Mouse (Mus musculus): Measurements from ENCODE around the gene Akirin1. TPM values are rescaled to one million over a fixed set of nuclear protein-coding genes. Genes with fewer than 3 reads are reported as not detected.

The Akirin1 gene
- polyA plus RNA-seq, 1 experiment from 2014 or later: 37.8 TPM

DNA sequence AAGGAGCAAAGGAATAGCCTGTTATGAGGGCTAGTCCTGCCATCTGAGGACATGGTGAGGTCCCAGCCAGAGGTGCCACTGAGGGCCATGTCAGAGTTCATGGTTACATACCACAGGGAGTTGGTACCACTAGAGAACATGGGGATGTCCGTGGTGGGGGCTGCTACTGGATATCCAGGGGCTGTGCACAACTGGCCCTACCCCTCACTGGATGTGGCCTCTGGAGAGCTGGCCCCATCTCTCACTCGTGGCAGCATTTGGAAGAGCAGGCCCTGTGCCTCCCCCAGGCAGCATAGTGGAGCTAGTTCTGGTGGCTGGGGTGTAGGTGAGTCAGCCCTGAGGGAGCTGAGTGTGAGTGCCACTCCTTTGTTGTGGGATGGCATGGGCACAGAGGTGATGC is 17.2 kb downstream of the Akirin1 start:
- Histone ChIP-seq H3K36me3 (ENCODE audit: control insufficient read depth, insufficient read depth, low read length) (peaks cover 7% of the 10 kb centered on the region; the same call in 1 of the 2 replicates), H3K9me3 (ENCODE audit: control insufficient read depth, low read length) (no peaks in the 10 kb centered on the region), H3K4me3 (ENCODE audit: low read length) (no peak overlapping the region), H3K4me1 (replicated peaks; ENCODE audit: control insufficient read depth, insufficient read depth, low read length) (no peaks in the 10 kb centered on the region), H3K27me3 (ENCODE audit: control insufficient read depth, insufficient read depth, low read depth, low read length) (no peaks in the 10 kb centered on the region), H3K9ac (ENCODE audit: low read length) (no peak overlapping the region), H3K27ac (ENCODE audit: low read length) (no peak overlapping the region), H3K4me2 (ENCODE audit: low read depth, low read length) (no peak overlapping the region)
- WGBS: 88% methylated on average over 2 of the region's 2 CpGs
- no peak for ATAC-seq (ENCODE audit: low read depth)

- no peaks in the 10 kb centered on the region for H3K9me3 ChIP-seq (ENCODE audit: control insufficient read depth, low read length)
- H3K27ac ChIP-seq (ENCODE audit: low read length): no peak overlapping the region
- H3K9ac ChIP-seq (ENCODE audit: low read length): no peak overlapping the region
- no peak for ATAC-seq (ENCODE audit: low read depth)
- 88% methylated on average over 4 of the region's 4 CpGs for WGBS
- H3K36me3 ChIP-seq (ENCODE audit: control insufficient read depth, insufficient read depth, low read length): peaks cover 7% of the 10 kb centered on the region; the same call in 1 of the 2 replicates
- H3K27me3 ChIP-seq (ENCODE audit: control insufficient read depth, insufficient read depth, low read depth, low read length): no peaks in the 10 kb centered on the region
- H3K4me3 ChIP-seq (ENCODE audit: low read length): no peak overlapping the region
- no peak overlapping the region for H3K4me2 ChIP-seq (ENCODE audit: low read depth, low read length)
- H3K4me1 ChIP-seq (replicated peaks; ENCODE audit: control insufficient read depth, insufficient read depth, low read length): no peaks in the 10 kb centered on the region
Measured at GRCm38 (mm10) chr4:123732163-123732910, 17.8 kb downstream of the Akirin1 start.

DNA sequence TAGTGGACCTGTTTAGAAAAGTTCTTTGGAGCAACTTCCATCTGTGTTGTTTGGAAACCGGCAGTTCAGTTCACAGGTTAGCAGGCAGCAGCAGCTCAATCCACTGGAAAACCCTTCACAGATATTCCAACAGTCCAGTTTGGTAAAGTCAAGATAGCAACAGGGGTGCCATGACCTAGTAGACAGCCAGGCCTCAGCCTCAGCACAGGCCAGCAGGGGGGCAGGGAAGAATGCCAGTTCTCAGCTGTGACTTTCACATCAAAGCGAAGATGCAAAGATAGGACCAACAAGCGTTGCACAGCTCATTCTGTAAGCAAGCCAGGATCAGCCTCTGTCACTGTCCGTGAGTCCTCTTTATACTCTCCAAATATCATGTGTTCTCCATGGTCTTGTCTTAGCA is 28.4 kb downstream of the Akirin1 start:
- no peak for ATAC-seq (ENCODE audit: low read depth)
- Histone ChIP-seq H3K4me2 (ENCODE audit: low read depth, low read length) (no peak overlapping the region), H3K27me3 (ENCODE audit: control insufficient read depth, insufficient read depth, low read depth, low read length) (no peaks in the 10 kb centered on the region), H3K4me1 (replicated peaks; ENCODE audit: control insufficient read depth, insufficient read depth, low read length) (peaks cover 5% of the 10 kb centered on the region), H3K36me3 (ENCODE audit: control insufficient read depth, insufficient read depth, low read length) (no peaks in the 10 kb centered on the region), H3K27ac (ENCODE audit: low read length) (no peak overlapping the region), H3K4me3 (ENCODE audit: low read length) (no peak overlapping the region), H3K9ac (ENCODE audit: low read length) (no peak overlapping the region), H3K9me3 (ENCODE audit: control insufficient read depth, low read length) (no peaks in the 10 kb centered on the region)
- WGBS: 79% methylated on average over 4 of the region's 4 CpGs

DNA sequence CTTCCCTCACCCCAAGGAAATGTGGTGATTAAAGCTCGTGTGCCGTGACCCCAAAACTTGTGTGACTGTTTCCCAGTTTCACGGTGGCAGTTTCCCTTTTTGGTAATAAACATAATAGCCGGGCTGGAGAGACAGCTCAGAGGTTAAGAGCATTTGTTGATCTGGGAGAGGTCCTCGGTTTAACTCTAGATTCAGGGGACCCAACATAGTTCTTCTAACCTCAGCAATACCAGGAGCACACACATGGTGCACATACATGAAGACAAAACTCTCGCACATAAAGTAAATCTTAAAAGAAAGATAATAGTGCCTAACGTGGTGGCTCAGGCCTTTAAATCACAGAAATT is 31.7 kb downstream of the Akirin1 start:
- peak; percentile 39; the same call in 1 of the 2 replicates for ATAC-seq (ENCODE audit: low read depth)
- 19% methylated on average over 7 of the region's 7 CpGs for WGBS
- H3K36me3 ChIP-seq (ENCODE audit: control insufficient read depth, insufficient read depth, low read length): 0 out of 2 replicates have a peak, but pooled peaks cover 2% of the 10 kb centered on the region
- H3K4me1 ChIP-seq (replicated peaks; ENCODE audit: control insufficient read depth, insufficient read depth, low read length): peaks cover 5% of the 10 kb centered on the region
- H3K27me3 ChIP-seq (ENCODE audit: control insufficient read depth, insufficient read depth, low read depth, low read length): no peaks in the 10 kb centered on the region
- no peaks in the 10 kb centered on the region for H3K9me3 ChIP-seq (ENCODE audit: control insufficient read depth, low read length)
- H3K4me3 ChIP-seq (ENCODE audit: low read length): peak overlapping the region; percentile 89
- peak overlapping the region; percentile 71 for H3K4me2 ChIP-seq (ENCODE audit: low read depth, low read length)
- peak overlapping the region; percentile 69 for H3K9ac ChIP-seq (ENCODE audit: low read length)
- peak overlapping the region; percentile 74 for H3K27ac ChIP-seq (ENCODE audit: low read length)

GRCm38 (mm10) chr4:123717574-123718433 is 32.3 kb downstream of the Akirin1 start, which contains the start of gene Ndufs5:
Gene Ndufs5, minus strand, starts transcription at chr4:123718202.
- WGBS: under 1% methylated on average over 40 of the region's 40 CpGs
- Histone ChIP-seq H3K9ac (ENCODE audit: low read length) (peak within 1 kb of the TSS; percentile 92), H3K27ac (ENCODE audit: low read length) (peak within 1 kb of the TSS; percentile 74), H3K4me3 (ENCODE audit: low read length) (peak within 1 kb of the TSS; percentile 89), H3K4me1 (replicated peaks; ENCODE audit: control insufficient read depth, insufficient read depth, low read length) (peaks cover 5% of the 10 kb centered on the region), H3K4me2 (ENCODE audit: low read depth, low read length) (peak within 1 kb of the TSS; percentile 75), H3K27me3 (ENCODE audit: control insufficient read depth, insufficient read depth, low read depth, low read length) (no peaks in the 10 kb centered on the region), H3K36me3 (ENCODE audit: control insufficient read depth, insufficient read depth, low read length) (0 out of 2 replicates have a peak, but pooled peaks cover 2% of the 10 kb centered on the region), H3K9me3 (ENCODE audit: control insufficient read depth, low read length) (no peaks in the 10 kb centered on the region)
- peak; percentile 98 for ATAC-seq (ENCODE audit: low read depth)

DNA sequence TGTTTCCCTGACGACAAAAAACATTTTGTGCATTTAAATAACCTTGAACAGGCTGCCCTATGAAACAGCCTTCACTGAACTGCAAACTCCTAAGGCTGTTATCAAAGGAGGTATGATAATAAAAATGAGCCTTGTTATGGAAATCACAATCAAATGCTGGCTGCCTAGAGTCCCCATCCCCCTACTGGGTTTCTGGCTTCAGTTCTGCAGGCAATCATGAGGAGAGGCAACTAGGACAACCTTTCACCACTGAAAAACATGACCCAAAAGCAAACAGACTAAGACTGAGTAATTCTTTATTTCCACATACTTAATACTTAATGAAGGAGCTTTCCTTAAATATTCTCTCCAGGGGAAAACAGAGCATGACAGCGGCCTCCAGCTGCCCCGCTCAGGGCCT is 37.7 kb downstream of the Akirin1 start:
- Histone ChIP-seq H3K36me3 (ENCODE audit: control insufficient read depth, insufficient read depth, low read length) (peaks cover 7% of the 10 kb centered on the region), H3K4me2 (ENCODE audit: low read depth, low read length) (no peak overlapping the region), H3K27me3 (ENCODE audit: control insufficient read depth, insufficient read depth, low read depth, low read length) (no peaks in the 10 kb centered on the region), H3K9ac (ENCODE audit: low read length) (no peak overlapping the region), H3K27ac (ENCODE audit: low read length) (no peak overlapping the region), H3K4me1 (replicated peaks; ENCODE audit: control insufficient read depth, insufficient read depth, low read length) (peaks cover 3% of the 10 kb centered on the region), H3K4me3 (ENCODE audit: low read length) (no peak overlapping the region), H3K9me3 (ENCODE audit: control insufficient read depth, low read length) (no peaks in the 10 kb centered on the region)
- no peak for ATAC-seq (ENCODE audit: low read depth)
- 84% methylated on average over 1 of the region's 3 CpGs for WGBS

DNA sequence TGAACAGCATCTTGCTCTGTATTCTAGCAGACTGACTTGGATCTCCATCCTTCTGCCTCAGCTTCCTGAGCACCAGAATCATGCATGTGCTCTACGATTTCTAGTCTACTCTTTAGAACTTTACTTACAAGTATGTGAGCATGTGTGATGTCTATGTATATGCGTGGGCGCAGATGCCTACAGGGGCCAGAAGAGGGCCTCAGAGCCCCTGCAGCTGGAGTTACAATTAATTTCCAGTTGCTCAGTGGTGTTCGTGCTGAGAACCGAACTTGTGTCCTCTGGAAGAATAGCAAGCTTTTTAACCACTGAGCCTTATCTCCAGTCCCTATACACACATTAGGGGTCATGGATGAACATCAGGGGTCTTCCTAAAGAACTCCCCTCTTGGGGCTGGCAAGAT is 42.8 kb downstream of the Akirin1 start:
- no peak overlapping the region for H3K27ac ChIP-seq (ENCODE audit: low read length)
- no peak overlapping the region for H3K4me2 ChIP-seq (ENCODE audit: low read depth, low read length)
- peaks cover 4% of the 10 kb centered on the region for H3K36me3 ChIP-seq (ENCODE audit: control insufficient read depth, insufficient read depth, low read length)
- H3K4me3 ChIP-seq (ENCODE audit: low read length): no peak overlapping the region
- H3K9ac ChIP-seq (ENCODE audit: low read length): no peak overlapping the region
- H3K27me3 ChIP-seq (ENCODE audit: control insufficient read depth, insufficient read depth, low read depth, low read length): no peaks in the 10 kb centered on the region
- no peaks in the 10 kb centered on the region for H3K4me1 ChIP-seq (replicated peaks; ENCODE audit: control insufficient read depth, insufficient read depth, low read length)
- no peak for ATAC-seq (ENCODE audit: low read depth)
- WGBS: 95% methylated on average over 5 of the region's 5 CpGs
- no peaks in the 10 kb centered on the region for H3K9me3 ChIP-seq (ENCODE audit: control insufficient read depth, low read length)

- H3K9me3 ChIP-seq (ENCODE audit: control insufficient read depth, low read length): no peaks in the 10 kb centered on the region
- no peak overlapping the region for H3K9ac ChIP-seq (ENCODE audit: low read length)
- H3K4me2 ChIP-seq (ENCODE audit: low read depth, low read length): no peak overlapping the region
- H3K4me3 ChIP-seq (ENCODE audit: low read length): no peak overlapping the region
- H3K4me1 ChIP-seq (replicated peaks; ENCODE audit: control insufficient read depth, insufficient read depth, low read length): no peaks in the 10 kb centered on the region
- H3K27me3 ChIP-seq (ENCODE audit: control insufficient read depth, insufficient read depth, low read depth, low read length): no peaks in the 10 kb centered on the region
- H3K27ac ChIP-seq (ENCODE audit: low read length): no peak overlapping the region
- no peaks in the 10 kb centered on the region for H3K36me3 ChIP-seq (ENCODE audit: control insufficient read depth, insufficient read depth, low read length)
- ATAC-seq (ENCODE audit: low read depth): no peak
- WGBS: 82% methylated on average over 2 of the region's 2 CpGs
Measured at GRCm38 (mm10) chr4:123705340-123705739, 44.8 kb downstream of the Akirin1 start.

- Histone ChIP-seq H3K4me3 (ENCODE audit: low read length) (no peak overlapping the region), H3K36me3 (ENCODE audit: control insufficient read depth, insufficient read depth, low read length) (no peaks in the 10 kb centered on the region), H3K9me3 (ENCODE audit: control insufficient read depth, low read length) (no peaks in the 10 kb centered on the region), H3K27me3 (ENCODE audit: control insufficient read depth, insufficient read depth, low read depth, low read length) (no peaks in the 10 kb centered on the region), H3K27ac (ENCODE audit: low read length) (no peak overlapping the region), H3K4me1 (replicated peaks; ENCODE audit: control insufficient read depth, insufficient read depth, low read length) (no peaks in the 10 kb centered on the region), H3K4me2 (ENCODE audit: low read depth, low read length) (no peak overlapping the region), H3K9ac (ENCODE audit: low read length) (no peak overlapping the region)
- no peak for ATAC-seq (ENCODE audit: low read depth)
- WGBS: 84% methylated on average over 12 of the region's 12 CpGs
Measured at GRCm38 (mm10) chr4:123693384-123693783, 56.8 kb downstream of the Akirin1 start.

Data from lung, embryonic 16.5 days (tissue).